In genomic region chr15:98952751-98953400, GRCm38 (mm10) we compare ENCODE assay signal across 8 mouse cellular contexts. TPM values are rescaled to one million over a fixed set of nuclear protein-coding genes. Genes with fewer than 3 reads are reported as not detected.
DNase-seq lines count a peak whose midpoint lies in the region; ATAC-seq lines count a peak whose summit lies in the region.

No protein-coding gene starts in this region.

- peak; percentile 88 for DNase-seq in R1 (ENCODE audit: low read depth, low spot score)
- DNase-seq in heart, postnatal 10 days: peak; percentile 86 to 87
- peak; percentile 39 to 61 for DNase-seq in layer of hippocampus, postnatal 14 days (ENCODE audit: low spot score in 2 of 2)
- DNase-seq in spleen, postnatal 10 days (ENCODE audit: low spot score in 2 of 2): peak; percentile 75 to 79
- DNase-seq in left cerebral cortex, adult 18-20 months (ENCODE audit: low spot score in 2 of 2): no peak

- ATAC-seq in CD4-positive, CD25-positive, alpha-beta regulatory T cell, adult 4 months: peak; percentile 59
- ATAC-seq in erythroblast, adult 5-6 weeks (replicated peaks; ENCODE audit: low FRiP score, poor library complexity, severe bottlenecking): peak; percentile 80
- peak; percentile 78 for ATAC-seq in megakaryocyte progenitor cell, adult 5-6 weeks (replicated peaks; ENCODE audit: poor library complexity)

- intact Hi-C loops in heart, postnatal 10 days (cut with DNase I): loop anchor here (1.0 to 2.0 kb wide), 3 partner anchors 18 to 40 kb away; partner anchors contain the start of gene Tuba1b

RNA-seq across cellular contexts. Expression of gene Gm49450, which starts 0.5 kb away (rescaled TPM):
- polyA plus RNA-seq in CD4-positive, CD25-positive, alpha-beta regulatory T cell, adult 4 months (2017; shearing (Covaris generic)): not detected
- total RNA-seq in erythroblast, adult 5-6 weeks (2015; ENCODE audit: low replicate concordance): not detected in 2 replicates
- 4.7 TPM in 1 of 2 replicates, not detected in the other for total RNA-seq in erythroblast, adult 5-6 weeks (2017; ENCODE audit: low replicate concordance)
- total RNA-seq in heart, postnatal 10 days (2021): not detected
- total RNA-seq in layer of hippocampus, postnatal 14 days (2021): not detected
- 0.69 and 1.1 TPM in 2 replicates for total RNA-seq in megakaryocyte progenitor cell, adult 5-6 weeks (2015)
- not detected in 2 replicates for total RNA-seq in megakaryocyte progenitor cell, adult 5-6 weeks (2017)
- not detected for total RNA-seq in left cerebral cortex, adult 18-20 months (2021)

RNA-seq across cellular contexts. Expression of gene Tuba1a, which starts 0.6 kb away (rescaled TPM):
- polyA plus RNA-seq in CD4-positive, CD25-positive, alpha-beta regulatory T cell, adult 4 months (2017; shearing (Covaris generic)): 100 to 1,000 TPM; 212 to 259 TPM
- 15.3 and 19.6 TPM in 2 replicates for total RNA-seq in erythroblast, adult 5-6 weeks (2015; ENCODE audit: low replicate concordance)
- total RNA-seq in erythroblast, adult 5-6 weeks (2017; ENCODE audit: low replicate concordance): 4.3 and 5.9 TPM in 2 replicates
- total RNA-seq in heart, postnatal 10 days (2021): 100 to 1,000 TPM; 263 to 273 TPM
- total RNA-seq in layer of hippocampus, postnatal 14 days (2021): 1,000 to 10,000 TPM; 2,120 to 2,322 TPM
- total RNA-seq in megakaryocyte progenitor cell, adult 5-6 weeks (2015): 30.3 and 33.5 TPM in 2 replicates
- total RNA-seq in megakaryocyte progenitor cell, adult 5-6 weeks (2017): 15.3 and 22.2 TPM in 2 replicates
- total RNA-seq in left cerebral cortex, adult 18-20 months (2021): 100 to 1,000 TPM; 874 to 893 TPM

RNA-seq across cellular contexts. Expression of gene Tuba1b, which starts 18.5 kb away (rescaled TPM):
- polyA plus RNA-seq in CD4-positive, CD25-positive, alpha-beta regulatory T cell, adult 4 months (2017; shearing (Covaris generic)): 100 to 1,000 TPM; 419 to 534 TPM
- total RNA-seq in erythroblast, adult 5-6 weeks (2015; ENCODE audit: low replicate concordance): 804 and 902 TPM in 2 replicates
- 180 and 247 TPM in 2 replicates for total RNA-seq in erythroblast, adult 5-6 weeks (2017; ENCODE audit: low replicate concordance)
- total RNA-seq in heart, postnatal 10 days (2021): 100 to 1,000 TPM; 373 to 402 TPM
- total RNA-seq in layer of hippocampus, postnatal 14 days (2021): 100 to 1,000 TPM; 661 to 671 TPM
- total RNA-seq in megakaryocyte progenitor cell, adult 5-6 weeks (2015): 2,787 and 2,962 TPM in 2 replicates
- 767 and 827 TPM in 2 replicates for total RNA-seq in megakaryocyte progenitor cell, adult 5-6 weeks (2017)
- 100 to 1,000 TPM; 584 to 602 TPM for total RNA-seq in left cerebral cortex, adult 18-20 months (2021)

RNA-seq across cellular contexts. Expression of gene Lmbr1l, which starts 34.8 kb away (rescaled TPM):
- polyA plus RNA-seq in CD4-positive, CD25-positive, alpha-beta regulatory T cell, adult 4 months (2017; shearing (Covaris generic)): 10 to 100 TPM; 23.3 to 61.6 TPM
- 2.3 and 3.3 TPM in 2 replicates for total RNA-seq in erythroblast, adult 5-6 weeks (2015; ENCODE audit: low replicate concordance)
- total RNA-seq in erythroblast, adult 5-6 weeks (2017; ENCODE audit: low replicate concordance): 10.6 and 12.8 TPM in 2 replicates
- total RNA-seq in heart, postnatal 10 days (2021): 10 to 100 TPM; 15.4 to 16.1 TPM
- 10 to 100 TPM; 13.7 to 17.9 TPM for total RNA-seq in layer of hippocampus, postnatal 14 days (2021)
- 5.2 and 5.6 TPM in 2 replicates for total RNA-seq in megakaryocyte progenitor cell, adult 5-6 weeks (2015)
- 3.8 and 9.4 TPM in 2 replicates for total RNA-seq in megakaryocyte progenitor cell, adult 5-6 weeks (2017)
- total RNA-seq in left cerebral cortex, adult 18-20 months (2021): 10 to 100 TPM; 12.9 to 17.9 TPM

RNA-seq across cellular contexts. Expression of gene Dhh, which starts 54.5 kb away (rescaled TPM):
- polyA plus RNA-seq in CD4-positive, CD25-positive, alpha-beta regulatory T cell, adult 4 months (2017; shearing (Covaris generic)): not detected
- not detected in 2 replicates for total RNA-seq in erythroblast, adult 5-6 weeks (2015; ENCODE audit: low replicate concordance)
- total RNA-seq in erythroblast, adult 5-6 weeks (2017; ENCODE audit: low replicate concordance): not detected in 2 replicates
- total RNA-seq in heart, postnatal 10 days (2021): 1 to 10 TPM; 2.8 to 3.8 TPM
- under 1 TPM; 0.31 to 0.35 TPM for total RNA-seq in layer of hippocampus, postnatal 14 days (2021)
- not detected in 2 replicates for total RNA-seq in megakaryocyte progenitor cell, adult 5-6 weeks (2015)
- not detected in 2 replicates for total RNA-seq in megakaryocyte progenitor cell, adult 5-6 weeks (2017)
- under 1 TPM; 0.21 to 0.26 TPM for total RNA-seq in left cerebral cortex, adult 18-20 months (2021)

Comparison
In these comparisons a context has a peak if more than half of its experiments do, and no peak if none do; other contexts are left out.
1. DNase-seq: peak in R1 (single experiment), heart, postnatal 10 days (2 of 2), layer of hippocampus, postnatal 14 days (2 of 2) and spleen, postnatal 10 days (2 of 2); none in left cerebral cortex, adult 18-20 months (0 of 2).
2. RNA of gene Tuba1a, which starts 0.6 kb away (total RNA-seq): 2,120 to 2,322 TPM in layer of hippocampus, postnatal 14 days, 874 to 893 TPM in left cerebral cortex, adult 18-20 months and 263 to 273 TPM in heart, postnatal 10 days; 15.3 to 33.5 TPM in megakaryocyte progenitor cell, adult 5-6 weeks and 4.3 to 19.6 TPM in erythroblast, adult 5-6 weeks; every median in the first group is over 4 times any median in the second.
3. Peak in every context shown above with its lines, with median percentiles within 50 percentile points of each other: ATAC-seq.